Comparison of ENCODE assay signal across 8 mouse cellular contexts in genomic region chr17:36252250-36252876, GRCm38 (mm10). TPM values are rescaled to one million over a fixed set of nuclear protein-coding genes. Genes with fewer than 3 reads are reported as not detected.
DNase-seq lines count a peak whose midpoint lies in the region; ATAC-seq and TF ChIP-seq lines count a peak whose summit lies in the region.

No protein-coding gene starts in this region.

- TF ChIP-seq CTCF in left cerebral cortex, adult 2 months (IDR thresholded peaks at IDR 0.05), result no peak

- ATAC-seq in forebrain, embryonic 12.5 days (ENCODE audit: low FRiP score), result no peak
- ATAC-seq in kidney, embryonic 16.5 days (ENCODE audit: low FRiP score, low TSS enrichment), result no peak

- no peaks in the 10 kb centered on the region for H3K9me3 ChIP-seq in forebrain, embryonic 12.5 days
- no peaks in the 10 kb centered on the region for H3K9me3 ChIP-seq in kidney, embryonic 16.5 days (ENCODE audit: low read length)

- DNase-seq in left cerebral cortex, adult 2 months (ENCODE audit: extremely low spot score in 1 of 2, low spot score in 2 of 2), result no peak
- DNase-seq in left cerebral cortex, postnatal 4 days, result no peak
- DNase-seq in lung, postnatal 36 days, result peak; percentile 43
- DNase-seq in splenic B cell, adult 2 months (ENCODE audit: low read depth, low spot score), result peak; percentile 58
- no peak for DNase-seq in frontal cortex, adult 2 months (ENCODE audit: extremely low spot score in 1 of 2, low spot score in 1 of 2)
- no peak for DNase-seq in right cerebral cortex, postnatal 14 days

- H3K36me3 ChIP-seq in forebrain, embryonic 12.5 days (replicated peaks), result no peaks in the 10 kb centered on the region
- H3K36me3 ChIP-seq in kidney, embryonic 16.5 days (ENCODE audit: insufficient read depth, low read length), result no peaks in the 10 kb centered on the region
- H3K36me3 ChIP-seq in splenic B cell, adult 2 months (ENCODE audit: control insufficient read depth, insufficient read depth, low read length, poor library complexity, severe bottlenecking), result peaks cover 2% of the 10 kb centered on the region; the same call in 1 of the 2 replicates

- WGBS in forebrain, embryonic 12.5 days, result 10% methylated on average over 25 of the region's 25 CpGs
- WGBS in kidney, embryonic 16.5 days, result 7% methylated on average over 25 of the region's 25 CpGs

- no peak overlapping the region; the same call in 1 of the 2 replicates for H3K9ac ChIP-seq in forebrain, embryonic 12.5 days
- no peak overlapping the region for H3K9ac ChIP-seq in kidney, embryonic 16.5 days (replicated peaks; ENCODE audit: low read length)

- intact Hi-C loops in left cerebral cortex, adult 2 months (cut with DNase I), result no loop called here
- intact Hi-C loops in left cerebral cortex, postnatal 4 days (cut with DNase I), result no loop called here

- H3K4me1 ChIP-seq in forebrain, embryonic 12.5 days, result peaks cover 12% of the 10 kb centered on the region
- peaks cover 15% of the 10 kb centered on the region for H3K4me1 ChIP-seq in kidney, embryonic 16.5 days (ENCODE audit: insufficient read depth, low read length)

- H3K27me3 ChIP-seq in forebrain, embryonic 12.5 days, result peaks cover 44% of the 10 kb centered on the region
- H3K27me3 ChIP-seq in kidney, embryonic 16.5 days (ENCODE audit: insufficient read depth, low read length), result peaks cover 18% of the 10 kb centered on the region
- no peaks in the 10 kb centered on the region for H3K27me3 ChIP-seq in splenic B cell, adult 2 months (ENCODE audit: control insufficient read depth, insufficient read depth, low read length, poor library complexity, severe bottlenecking)

- H3K27ac ChIP-seq in left cerebral cortex, adult 2 months, result no peak overlapping the region
- no peak overlapping the region for H3K27ac ChIP-seq in forebrain, embryonic 12.5 days
- no peak overlapping the region for H3K27ac ChIP-seq in kidney, embryonic 16.5 days (ENCODE audit: low read length)

- peak overlapping the region; percentile 43 for H3K4me2 ChIP-seq in forebrain, embryonic 12.5 days
- H3K4me2 ChIP-seq in kidney, embryonic 16.5 days (replicated peaks; ENCODE audit: low read depth, low read length), result peak overlapping the region; percentile 54

- peak overlapping the region; percentile 14; the same call in 1 of the 2 replicates for H3K4me3 ChIP-seq in left cerebral cortex, adult 2 months
- peak overlapping the region; percentile 11; the same call in 1 of the 2 replicates for H3K4me3 ChIP-seq in forebrain, embryonic 12.5 days (replicated peaks)
- H3K4me3 ChIP-seq in kidney, embryonic 16.5 days (ENCODE audit: low read length), result peak overlapping the region; percentile 29

RNA-seq across cellular contexts. Expression of gene Rpp21, which starts 5.5 kb away (rescaled TPM):
- 10 to 100 TPM; 44.5 to 45.1 TPM for total RNA-seq in left cerebral cortex, adult 2 months (2021)
- 10 to 100 TPM; 55.3 to 58.4 TPM for total RNA-seq in left cerebral cortex, postnatal 4 days (2021)
- 75.8 and 84.7 TPM in 2 replicates for polyA plus RNA-seq in forebrain, embryonic 12.5 days (2016; fragmentation: Nextera tagmentation; extraction: Ambion mirVana)
- polyA plus RNA-seq in kidney, embryonic 16.5 days (2015; fragmentation: Nextera tagmentation; extraction: Ambion mirVana), result 107 and 110 TPM in 2 replicates
- polyA plus RNA-seq in frontal cortex, adult 2 months (2012; rRNA removed), result 60.3 and 67.4 TPM in 2 replicates

RNA-seq across cellular contexts. Expression of gene Trim39, which starts 19.7 kb away (rescaled TPM):
- 10 to 100 TPM; 25.1 to 27.2 TPM for total RNA-seq in left cerebral cortex, adult 2 months (2021)
- total RNA-seq in left cerebral cortex, postnatal 4 days (2021), result 10 to 100 TPM; 25.3 to 26.2 TPM
- polyA plus RNA-seq in forebrain, embryonic 12.5 days (2016; fragmentation: Nextera tagmentation; extraction: Ambion mirVana), result 22.2 and 23.3 TPM in 2 replicates
- 18.4 and 19.8 TPM in 2 replicates for polyA plus RNA-seq in kidney, embryonic 16.5 days (2015; fragmentation: Nextera tagmentation; extraction: Ambion mirVana)
- 34.0 and 39.7 TPM in 2 replicates for polyA plus RNA-seq in frontal cortex, adult 2 months (2012; rRNA removed)

RNA-seq across cellular contexts. Expression of gene H2-M10.2, which starts 33.9 kb away (rescaled TPM):
- total RNA-seq in left cerebral cortex, adult 2 months (2021), result not detected
- total RNA-seq in left cerebral cortex, postnatal 4 days (2021), result not detected
- polyA plus RNA-seq in forebrain, embryonic 12.5 days (2016; fragmentation: Nextera tagmentation; extraction: Ambion mirVana), result 0.18 TPM in 1 of 2 replicates, not detected in the other
- polyA plus RNA-seq in kidney, embryonic 16.5 days (2015; fragmentation: Nextera tagmentation; extraction: Ambion mirVana), result 0.15 TPM in 1 of 2 replicates, not detected in the other
- not detected in 2 replicates for polyA plus RNA-seq in frontal cortex, adult 2 months (2012; rRNA removed)

Comparison
In these comparisons a context has a peak if more than half of its experiments do, and no peak if none do; other contexts are left out.
1. DNase-seq: peak in lung, postnatal 36 days (single experiment) and splenic B cell, adult 2 months (single experiment); none in left cerebral cortex, adult 2 months (0 of 2), left cerebral cortex, postnatal 4 days (single experiment), frontal cortex, adult 2 months (0 of 2) and right cerebral cortex, postnatal 14 days (single experiment).
2. Peak in every context shown above with its lines, with median percentiles within 50 percentile points of each other: H3K4me3 ChIP-seq.